Mouse (Mus musculus): ENCODE results near the gene Olfm2.
"Not testable (repeated sequence)": the region's sequence is repeated elsewhere in the genome, so short reads cannot be mapped to it uniquely, and the experiment has no call there.

The Olfm2 gene

DNA sequence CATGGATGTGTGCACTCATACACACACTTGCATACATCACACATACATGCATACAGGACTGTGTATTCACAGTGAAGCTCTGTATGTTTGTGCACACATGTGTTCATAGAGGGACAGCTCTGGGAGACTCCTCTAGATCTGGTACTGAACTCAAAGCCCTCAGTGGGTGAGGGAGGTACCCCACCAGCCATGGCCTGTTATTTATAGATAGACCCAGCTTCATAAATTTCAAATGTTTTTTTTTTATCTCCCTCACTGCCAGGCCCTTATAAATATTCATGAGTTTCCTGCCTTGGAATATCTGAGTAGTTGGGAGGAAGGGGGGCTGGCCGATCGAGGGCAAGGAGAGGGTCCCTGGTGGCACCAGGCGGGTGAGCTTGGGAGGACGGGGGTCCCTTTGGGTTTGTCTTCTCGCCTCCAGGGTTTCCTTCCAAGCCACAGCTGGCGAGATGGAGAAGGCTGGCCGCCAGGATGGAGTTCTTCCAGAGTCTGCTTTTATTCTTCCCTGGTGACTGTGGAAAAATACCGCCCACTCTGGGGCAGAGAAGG lies 42.2 kb downstream of the Olfm2 start:
- in situ Hi-C loops (cut with MboI; ENCODE audit: low sequenced_read_pairs), result no loop called here

DNA sequence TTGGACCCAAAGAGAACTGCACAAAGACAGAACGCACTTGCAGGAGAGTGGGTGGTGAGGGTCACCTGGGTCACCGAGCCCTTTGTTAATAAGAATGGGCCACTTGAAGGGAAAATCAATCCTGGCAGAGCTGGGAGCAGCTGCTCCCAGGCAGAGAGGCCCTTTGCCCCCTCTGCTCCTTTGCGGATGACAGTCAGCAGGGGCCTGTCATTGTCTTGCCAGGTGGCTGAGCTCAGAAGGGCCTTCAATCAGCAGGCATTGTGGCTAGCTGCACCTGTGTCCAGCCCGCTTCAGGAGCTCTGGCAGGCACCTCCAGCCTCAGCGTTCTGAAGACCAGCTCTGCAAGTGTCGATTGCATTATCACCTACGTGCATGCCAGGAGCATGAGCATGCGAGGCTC lies 48.7 kb downstream of the Olfm2 start:
- in situ Hi-C loops (cut with MboI; ENCODE audit: low sequenced_read_pairs), result no loop called here

GRCm38 (mm10) chr9:20696107-20696712 lies 49.9 kb downstream of the Olfm2 start:
- in situ Hi-C loops (cut with MboI; ENCODE audit: low sequenced_read_pairs), result no loop called here

GRCm38 (mm10) chr9:20694721-20695235 lies 51.4 kb downstream of the Olfm2 start:
- in situ Hi-C loops (cut with MboI; ENCODE audit: low sequenced_read_pairs), result no loop called here

DNA sequence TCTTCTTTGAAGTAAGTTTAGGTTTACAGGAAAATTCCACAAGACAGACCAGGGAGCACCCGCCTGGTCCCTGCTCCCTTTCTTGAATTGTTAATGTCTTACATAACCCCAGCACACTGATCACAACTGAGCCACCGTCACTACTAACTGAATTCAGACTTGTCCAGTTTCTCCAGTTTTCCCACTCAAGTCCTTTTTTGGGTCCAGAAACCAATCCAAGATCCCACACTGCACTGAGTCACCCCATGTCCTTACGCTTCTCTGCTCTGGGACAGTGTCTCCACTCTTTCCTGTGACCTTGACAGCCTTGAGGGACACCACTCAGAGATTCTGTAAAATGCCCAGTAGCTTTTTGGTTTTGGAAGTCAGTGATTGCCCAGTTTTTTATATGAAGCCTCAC lies 53.3 kb downstream of the Olfm2 start:
- in situ Hi-C loops (cut with MboI; ENCODE audit: low sequenced_read_pairs), result no loop called here

DNA sequence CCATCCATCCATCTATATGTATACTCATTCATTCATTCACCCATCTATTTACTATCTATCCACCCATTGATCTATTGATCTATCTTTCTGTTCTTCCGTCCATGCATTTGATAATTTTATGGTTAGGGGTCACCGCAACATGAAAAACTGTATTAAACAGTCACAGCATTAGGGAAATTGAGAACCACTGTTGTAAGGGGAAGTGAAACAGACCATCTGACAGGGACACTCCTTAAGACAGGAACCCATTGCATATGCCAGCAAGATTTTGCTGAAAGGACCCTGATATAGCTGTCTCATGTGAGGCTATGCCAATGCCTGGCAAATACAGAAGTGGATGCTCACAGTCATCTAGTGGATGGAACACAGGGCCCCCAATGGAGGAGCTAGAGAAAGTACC lies 55.7 kb downstream of the Olfm2 start:
- in situ Hi-C loops (cut with MboI; ENCODE audit: low sequenced_read_pairs), result not testable (repeated sequence)

- in situ Hi-C loops (cut with MboI; ENCODE audit: low sequenced_read_pairs), result no loop called here
Measured at GRCm38 (mm10) chr9:20689913-20690312, 56.2 kb downstream of the Olfm2 start.

GRCm38 (mm10) chr9:20689403-20689802 lies 56.7 kb downstream of the Olfm2 start:
- in situ Hi-C loops (cut with MboI; ENCODE audit: low sequenced_read_pairs), result no loop called here

- in situ Hi-C loops (cut with MboI; ENCODE audit: low sequenced_read_pairs), result no loop called here
Measured at GRCm38 (mm10) chr9:20685081-20685861, 60.9 kb downstream of the Olfm2 start.

DNA sequence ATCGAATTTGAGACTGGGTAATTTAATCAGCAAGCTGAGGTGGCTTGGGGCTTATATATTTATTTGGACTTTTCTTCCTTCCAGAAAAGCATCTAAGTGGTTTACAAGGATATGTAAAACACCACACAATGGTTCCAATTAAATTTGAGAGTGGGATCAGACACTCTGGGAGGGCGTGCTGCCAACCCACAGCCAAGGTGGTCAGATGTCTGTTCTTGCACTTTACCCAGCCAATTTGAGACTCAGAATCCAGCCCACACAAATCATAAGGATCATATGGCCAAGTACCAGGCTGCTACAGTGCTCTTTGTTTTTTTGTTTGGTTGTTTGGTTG lies 63.8 kb downstream of the Olfm2 start:
- in situ Hi-C loops (cut with MboI; ENCODE audit: low sequenced_read_pairs), result no loop called here

- in situ Hi-C loops (cut with MboI; ENCODE audit: low sequenced_read_pairs), result no loop called here
Measured at GRCm38 (mm10) chr9:20681546-20682388, 64.4 kb downstream of the Olfm2 start.

- in situ Hi-C loops (cut with MboI; ENCODE audit: low sequenced_read_pairs), result no loop called here
Measured at GRCm38 (mm10) chr9:20680378-20680958, 65.7 kb downstream of the Olfm2 start.

- in situ Hi-C loops (cut with MboI; ENCODE audit: low sequenced_read_pairs), result no loop called here
Measured at GRCm38 (mm10) chr9:20677892-20678291, 68.3 kb downstream of the Olfm2 start.

- in situ Hi-C loops (cut with MboI; ENCODE audit: low sequenced_read_pairs), result no loop called here
Measured at GRCm38 (mm10) chr9:20672047-20672446, 74.1 kb downstream of the Olfm2 start.

GRCm38 (mm10) chr9:20668065-20668464 lies 78.1 kb downstream of the Olfm2 start:
- in situ Hi-C loops (cut with MboI; ENCODE audit: low sequenced_read_pairs), result no loop called here

DNA sequence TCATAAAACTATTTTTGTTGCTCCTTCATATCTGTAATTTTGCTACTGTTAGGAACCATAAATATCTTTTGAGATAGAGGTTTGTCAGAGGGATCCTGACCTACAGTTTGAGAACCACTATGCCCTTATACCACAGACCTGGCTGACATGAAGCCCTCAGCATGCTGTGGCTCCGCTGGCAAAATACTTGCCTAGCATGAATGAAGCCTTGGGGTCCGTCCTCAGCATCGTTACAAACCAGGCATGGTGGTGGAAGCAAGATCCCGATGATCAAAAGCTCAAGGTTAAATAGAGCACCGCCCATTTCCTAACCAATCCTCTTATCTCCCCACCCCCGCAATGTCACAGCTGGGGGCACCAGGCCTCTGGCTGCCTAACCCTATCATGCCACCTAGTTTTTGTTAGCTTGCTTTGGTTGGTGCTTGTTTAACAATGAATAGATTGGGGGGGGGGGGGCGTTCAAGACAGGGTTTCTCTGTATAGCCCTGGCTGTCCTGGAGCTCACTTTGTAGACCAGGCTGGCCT lies 79.6 kb downstream of the Olfm2 start:
- in situ Hi-C loops (cut with MboI; ENCODE audit: low sequenced_read_pairs), result no loop called here

DNA sequence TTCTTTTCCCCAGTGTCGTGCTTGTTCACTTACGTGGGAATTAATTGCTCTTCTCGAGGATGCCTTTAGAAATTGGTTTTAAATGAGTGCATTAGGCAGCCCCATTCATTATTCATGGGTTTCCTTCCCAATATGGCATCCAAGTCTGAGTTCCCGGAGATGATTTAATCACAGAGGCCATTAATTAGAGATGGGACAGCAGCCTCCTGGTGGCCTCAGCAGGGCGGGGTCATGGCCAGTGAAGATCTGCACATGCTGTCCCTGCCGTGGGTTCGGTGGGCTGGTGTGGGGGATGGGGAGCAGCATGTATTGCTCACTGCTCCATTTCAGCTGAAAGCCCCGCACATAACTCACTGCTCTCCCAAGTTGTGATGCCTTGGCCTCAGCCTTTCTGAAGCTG lies 80.2 kb downstream of the Olfm2 start:
- in situ Hi-C loops (cut with MboI; ENCODE audit: low sequenced_read_pairs), result no loop called here

- in situ Hi-C loops (cut with MboI; ENCODE audit: low sequenced_read_pairs), result no loop called here
Measured at GRCm38 (mm10) chr9:20664982-20665637, 81.0 kb downstream of the Olfm2 start.

DNA sequence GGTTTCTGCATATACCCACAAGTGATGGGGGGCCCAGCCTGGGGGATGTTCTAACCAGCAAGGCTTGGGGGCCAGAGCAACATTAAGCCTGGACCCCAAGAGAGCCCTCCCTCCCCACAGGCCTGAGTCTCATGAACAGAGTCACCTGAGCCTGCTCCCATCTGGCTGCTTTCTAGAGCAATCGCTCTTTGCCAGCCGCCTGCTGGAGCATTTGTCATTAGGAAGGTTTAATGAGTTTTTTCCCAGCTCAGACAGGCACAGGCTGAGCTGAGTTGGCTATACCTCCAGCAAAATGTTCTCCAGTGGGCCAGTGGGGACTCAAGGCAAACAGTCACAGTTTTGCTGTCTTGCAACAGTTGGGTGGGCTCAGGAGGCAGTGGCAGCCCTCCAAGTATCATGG lies 81.8 kb downstream of the Olfm2 start:
- in situ Hi-C loops (cut with MboI; ENCODE audit: low sequenced_read_pairs), result no loop called here

DNA sequence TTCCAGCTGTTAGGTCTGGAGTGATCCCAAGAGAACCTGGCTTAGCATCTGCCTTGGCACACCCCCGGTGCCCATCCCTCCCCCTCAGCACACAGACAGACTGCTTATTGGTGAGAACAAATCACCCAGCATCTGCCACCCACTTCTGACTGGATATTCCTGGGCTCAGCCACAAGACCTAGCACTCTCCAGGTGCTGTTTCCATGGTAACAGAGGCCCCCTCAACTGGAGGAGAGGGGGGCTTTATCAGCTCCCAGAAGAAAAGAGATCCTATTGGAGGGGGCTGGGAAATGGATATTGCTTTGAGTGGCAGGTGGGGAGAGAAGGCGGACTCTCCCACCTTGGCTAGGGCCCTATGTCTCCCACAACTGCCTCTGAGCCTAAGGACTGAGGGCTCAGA lies 82.2 kb downstream of the Olfm2 start:
- in situ Hi-C loops (cut with MboI; ENCODE audit: low sequenced_read_pairs), result no loop called here

Measured in CH12F3 (cell line).